Mouse (Mus musculus) megakaryocyte, embryonic 14.5 days (primary cell): ENCODE results near the gene Asxl1.

Experiments used
- FLI1 ChIP-seq: IDR thresholded peaks from 2 replicates; pipeline ENCODE4 v1.6.1; 2012; ENCODE audit warnings: low read length, inconsistent platforms, mixed read lengths
- GATA1 ChIP-seq: IDR thresholded peaks from 3 replicates; pipeline ENCODE4 v1.6.1; 2012; ENCODE audit warnings: mixed read lengths, low read length, inconsistent platforms, borderline replicate concordance

DNA sequence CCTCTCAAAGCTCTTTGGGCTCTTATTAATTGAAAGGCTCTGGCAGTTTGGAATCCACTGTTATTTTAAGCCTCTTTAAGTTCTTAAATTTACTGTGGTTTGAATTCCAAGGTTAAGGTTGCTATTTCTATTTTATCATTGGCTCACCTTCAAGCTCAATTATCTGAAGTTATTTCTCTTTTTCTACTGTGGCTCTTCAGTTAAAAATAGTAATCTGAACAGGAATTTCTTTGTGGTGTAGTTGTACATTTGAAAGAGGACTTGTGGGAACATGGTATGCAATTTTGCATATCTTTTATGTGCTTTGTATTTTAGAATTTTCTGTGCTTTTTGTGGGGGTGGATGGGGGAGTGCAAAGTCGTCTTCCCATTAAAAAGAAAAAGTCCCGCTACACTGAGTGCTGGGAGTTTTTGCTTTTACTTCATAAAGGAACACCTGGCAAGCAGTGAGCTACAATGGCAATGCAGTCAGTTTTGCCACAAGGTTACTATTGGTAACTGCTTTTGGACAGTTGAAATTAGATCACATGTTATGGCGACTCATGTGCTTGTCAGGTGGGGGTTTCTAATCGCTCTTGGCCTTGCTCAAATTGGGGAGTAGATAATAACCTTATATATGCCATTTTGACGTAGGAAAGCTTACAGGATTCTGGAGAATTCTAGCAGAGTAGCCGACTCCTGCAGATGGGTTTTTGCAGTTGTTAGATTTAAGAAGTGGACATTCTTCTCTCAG is 2.6 kb downstream of the Asxl1 start:
- no peak for TF ChIP-seq GATA1
- TF ChIP-seq FLI1: no peak
